Mouse (Mus musculus) ES-E14 (cell line): ENCODE measurements around the gene Alg9. TPM values are rescaled to one million over a fixed set of nuclear protein-coding genes. Genes with fewer than 3 reads are reported as not detected.

ENCODE experiments used
- DNase-seq: peaks from one replicate; pipeline ENCODE4 v3.0.0-alpha.2; 2013; ENCODE audit warnings: low read depth, low spot score
- H3K27ac ChIP-seq: 2 replicates; pipeline ENCODE4 v1.5.1; 2012; ENCODE audit warnings: low read depth, mild to moderate bottlenecking, low read length, moderate library complexity, mixed read lengths; ENCODE audit not compliant: poor library complexity, insufficient read depth, severe bottlenecking
- H3K36me3 ChIP-seq: 2 replicates; pipeline ENCODE4 v1.6.1; 2012; ENCODE audit warnings: mild to moderate bottlenecking, low read length, moderate library complexity, mixed read lengths; ENCODE audit not compliant: control insufficient read depth, poor library complexity, insufficient read depth, severe bottlenecking
- H3K4me1 ChIP-seq, 2 experiments: fragments of 150-350 bp in 1 of 2; sonication (generic) in 1 of 2; 2 replicates each; pipeline ENCODE4 v1.6.1; 2012; ENCODE audit warnings: low read length in 2 of 2, mild to moderate bottlenecking in 1 of 2, mixed read lengths in 1 of 2; ENCODE audit not compliant: control insufficient read depth in 2 of 2, insufficient read depth in 2 of 2, poor library complexity in 1 of 2
- H3K4me3 ChIP-seq, 2 experiments: fragments of 150-350 bp in 1 of 2; sonication (generic) in 1 of 2; 2 replicates each; pipeline ENCODE4 v1.5.1; 2012; ENCODE audit warnings: low read length in 2 of 2, low read depth in 1 of 2, mild to moderate bottlenecking in 1 of 2, mixed read lengths in 1 of 2; ENCODE audit not compliant: insufficient read depth in 1 of 2, poor library complexity in 1 of 2, severe bottlenecking in 1 of 2
- H3K9ac ChIP-seq: 2 replicates; pipeline ENCODE4 v1.6.1; 2012; ENCODE audit warnings: low read depth, mild to moderate bottlenecking, low read length, mixed read lengths; ENCODE audit not compliant: poor library complexity, insufficient read depth, severe bottlenecking
- H3K9me3 ChIP-seq: fragments of 150-350 bp; sonication (generic); 2 replicates; pipeline ENCODE4 v1.6.1; 2012; ENCODE audit warnings: low read depth, mild to moderate bottlenecking, low read length; ENCODE audit not compliant: control insufficient read depth, insufficient read depth
- CHD2 ChIP-seq: IDR thresholded peaks from 2 replicates; pipeline ENCODE4 v1.6.1; 2014; ENCODE audit warnings: mild to moderate bottlenecking, low read depth, low read length, inconsistent platforms
- HCFC1 ChIP-seq: IDR thresholded peaks from 2 replicates; pipeline ENCODE4 v1.6.1; 2012; ENCODE audit warnings: low read length, inconsistent platforms, borderline replicate concordance; ENCODE audit not compliant: insufficient read depth
- MAFK ChIP-seq: IDR thresholded peaks from 2 replicates; pipeline ENCODE4 v1.6.1; 2014; ENCODE audit warnings: mild to moderate bottlenecking, low read depth, low read length, inconsistent platforms; ENCODE audit not compliant: insufficient read depth
- ZC3H11A ChIP-seq: IDR thresholded peaks from 2 replicates; pipeline ENCODE4 v1.6.1; 2012; ENCODE audit warnings: low read depth, mild to moderate bottlenecking, inconsistent platforms, low read length, borderline replicate concordance
- ZNF384 ChIP-seq: IDR thresholded peaks from 2 replicates; pipeline ENCODE4 v1.6.1; 2012; ENCODE audit warnings: low read depth, low read length, inconsistent platforms
- in situ Hi-C, 2 experiments: fragments of 600-800 bp; cut with MboI; formaldehyde crosslinking; loops; one replicate each; pipeline ENCODE4 v1.15.1; 2025; ENCODE audit warnings: low sequenced_read_pairs in 2 of 2, inconsistent platforms in 1 of 2; ENCODE audit not compliant: unreplicated experiment in 2 of 2
- total RNA-seq: library from RNA; depleted of rRNA; stranded (reverse); fragments of 300-350 nt; gene quantifications from 2 replicates; pipeline ENCODE4 v1.2.3, GENCODE M21; 2012; rRNA removed

Alg9 gene
- total RNA-seq: 30.8 and 49.1 TPM in 2 replicates

DNA sequence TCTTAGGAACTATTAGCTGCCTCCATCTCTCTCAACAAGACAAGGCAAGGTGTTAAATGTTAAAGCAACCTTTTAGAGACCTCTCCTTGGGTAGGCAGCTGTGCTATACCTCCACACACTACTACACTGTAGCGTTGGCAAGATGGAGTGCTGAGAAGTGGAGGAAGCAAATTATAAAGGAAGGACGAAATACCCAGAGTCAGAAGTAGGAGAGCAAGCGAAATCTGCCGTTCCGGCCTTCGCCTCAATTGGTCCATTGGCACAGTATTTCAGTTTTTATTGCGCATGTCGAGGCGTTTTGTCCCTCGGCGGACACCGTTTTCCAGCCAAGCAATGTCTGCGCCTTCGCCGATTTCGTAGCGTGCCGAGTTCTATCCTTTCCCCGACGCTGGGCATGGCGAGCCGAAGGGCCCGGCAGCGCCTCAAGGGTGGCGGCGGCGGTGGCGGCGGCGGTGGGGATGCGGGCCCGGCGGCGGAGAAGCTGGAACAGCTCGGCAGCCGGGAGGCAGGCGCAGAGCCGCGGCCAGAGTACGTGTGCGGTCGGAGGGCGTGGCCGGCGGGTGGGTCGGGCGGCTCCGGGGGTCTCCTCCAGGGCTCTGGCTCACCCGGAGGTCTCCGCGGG lies at the start of gene Alg9, which contains the start of gene 1110032A03Rik:
Gene Alg9, plus strand, starts transcription at position 29 of the 622 bp plus-strand sequence.
Gene 1110032A03Rik, minus strand, starts transcription at position 530 of the 622 bp plus-strand sequence.
- DNase-seq: no peak
- Histone ChIP-seq H3K9me3 (no peaks in the 10 kb centered on the region), H3K27ac (no peak within 1 kb of the TSS), H3K36me3 (peaks cover 4% of the 10 kb centered on the region; the same call in 1 of the 2 replicates), H3K9ac (peak within 1 kb of the TSS; percentile 88), H3K4me1 (0 out of 4 replicates have a peak, but pooled peaks cover 0 to 2% of the 10 kb centered on the region in 2 experiments), H3K4me3 (peak within 1 kb of the TSS; percentile 82 to 87)
- TF ChIP-seq CHD2 (no peak), MAFK (no peak), ZC3H11A (no peak), HCFC1 (no peak), ZNF384 (no peak)
- in situ Hi-C loops: no loop called here

DNA sequence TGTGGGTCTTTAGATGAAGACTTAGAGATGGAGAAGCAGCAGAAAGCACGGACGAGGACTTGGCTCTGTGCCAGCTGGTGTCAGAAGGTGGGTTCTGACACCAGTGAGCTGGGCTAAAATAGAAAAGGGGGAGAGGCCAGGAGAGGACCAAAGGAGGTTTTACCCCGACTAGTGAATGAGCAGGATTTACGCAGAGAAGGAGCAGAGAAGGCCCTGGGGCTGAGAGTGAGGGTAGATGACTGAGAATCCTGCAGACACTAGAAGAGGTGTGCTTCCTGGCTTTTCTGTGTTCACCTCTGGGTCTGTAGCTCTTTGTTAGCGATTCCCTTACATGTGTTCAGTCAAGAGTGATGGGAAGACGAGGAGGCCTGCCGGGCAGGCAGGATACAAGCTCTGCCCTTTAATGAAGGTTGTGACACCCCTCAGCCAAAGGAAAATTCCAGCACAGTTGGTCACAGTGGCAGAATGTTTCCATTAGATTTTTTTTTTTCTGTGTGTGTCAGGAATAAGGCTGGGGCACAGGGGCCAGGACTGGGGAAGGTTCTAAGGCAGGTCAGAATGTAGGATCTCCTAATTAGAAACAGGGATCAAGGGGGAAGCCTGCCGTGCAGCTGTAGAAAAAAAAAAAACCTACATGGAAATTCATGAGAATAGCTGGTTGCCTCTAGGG lies 48.8 kb upstream of the Alg9 start:
- no peak for DNase-seq
- no peaks in the 10 kb centered on the region for H3K36me3 ChIP-seq
- TF ChIP-seq MAFK (no peak), HCFC1 (no peak), CHD2 (no peak)
- no peak overlapping the region; the same call in 1 of the 2 replicates for H3K27ac ChIP-seq
- no peaks in the 10 kb centered on the region for H3K9me3 ChIP-seq
- H3K4me3 ChIP-seq: no peak overlapping the region
- H3K9ac ChIP-seq: no peak overlapping the region
- H3K4me1 ChIP-seq: peaks cover 2 to 15% of the 10 kb centered on the region in 2 experiments; a peak in 3 of 4 replicates
- in situ Hi-C loops: no loop called here

DNA sequence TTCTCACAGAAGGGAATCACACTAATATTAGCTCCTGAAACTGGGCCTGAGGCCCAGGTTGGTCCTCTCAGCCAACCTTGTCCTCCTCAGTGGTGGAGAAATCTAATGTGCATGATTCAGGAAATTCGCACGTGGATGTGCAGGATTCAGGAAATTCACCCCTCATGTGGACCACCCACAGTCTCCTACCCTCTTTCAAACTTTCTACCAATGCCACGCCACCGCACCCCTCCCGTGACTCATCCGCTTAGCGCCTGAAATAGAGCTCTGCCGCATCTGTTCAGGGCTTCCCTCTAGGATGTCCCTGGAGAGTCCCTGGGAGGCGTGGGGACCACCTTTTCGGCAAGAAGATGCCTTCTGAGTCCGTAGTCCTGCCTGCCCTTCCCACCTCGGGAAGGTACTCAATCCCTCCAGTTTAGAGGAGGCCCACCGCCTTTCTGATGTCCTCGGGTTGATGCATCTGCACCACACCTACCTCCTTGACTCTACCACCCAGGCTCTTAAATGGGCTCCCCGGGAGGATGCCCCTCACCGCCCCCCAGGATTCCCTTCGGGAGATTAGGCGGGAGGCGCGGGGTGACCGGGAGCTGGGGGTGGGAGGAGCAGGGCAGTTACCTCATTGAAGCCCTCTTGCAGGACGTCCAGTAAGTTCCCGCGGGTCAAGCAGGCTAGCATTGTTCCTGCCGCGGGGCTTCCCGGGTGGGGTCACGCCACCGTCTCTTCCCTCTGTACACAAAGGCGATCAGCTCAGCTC lies 47.5 kb upstream of the Alg9 start:
- H3K36me3 ChIP-seq: no peaks in the 10 kb centered on the region
- H3K4me1 ChIP-seq: peaks cover 0 to 12% of the 10 kb centered on the region in 2 experiments; a peak in 3 of 4 replicates
- TF ChIP-seq CHD2 (no peak), ZNF384 (no peak), MAFK (no peak), HCFC1 (no peak), ZC3H11A (no peak)
- no peaks in the 10 kb centered on the region for H3K9me3 ChIP-seq
- H3K4me3 ChIP-seq: peak overlapping the region; percentile 60 to 78
- H3K9ac ChIP-seq: peak overlapping the region; percentile 73
- peak overlapping the region; percentile 48 for H3K27ac ChIP-seq
- DNase-seq: no peak
- in situ Hi-C loops: no loop called here

DNA sequence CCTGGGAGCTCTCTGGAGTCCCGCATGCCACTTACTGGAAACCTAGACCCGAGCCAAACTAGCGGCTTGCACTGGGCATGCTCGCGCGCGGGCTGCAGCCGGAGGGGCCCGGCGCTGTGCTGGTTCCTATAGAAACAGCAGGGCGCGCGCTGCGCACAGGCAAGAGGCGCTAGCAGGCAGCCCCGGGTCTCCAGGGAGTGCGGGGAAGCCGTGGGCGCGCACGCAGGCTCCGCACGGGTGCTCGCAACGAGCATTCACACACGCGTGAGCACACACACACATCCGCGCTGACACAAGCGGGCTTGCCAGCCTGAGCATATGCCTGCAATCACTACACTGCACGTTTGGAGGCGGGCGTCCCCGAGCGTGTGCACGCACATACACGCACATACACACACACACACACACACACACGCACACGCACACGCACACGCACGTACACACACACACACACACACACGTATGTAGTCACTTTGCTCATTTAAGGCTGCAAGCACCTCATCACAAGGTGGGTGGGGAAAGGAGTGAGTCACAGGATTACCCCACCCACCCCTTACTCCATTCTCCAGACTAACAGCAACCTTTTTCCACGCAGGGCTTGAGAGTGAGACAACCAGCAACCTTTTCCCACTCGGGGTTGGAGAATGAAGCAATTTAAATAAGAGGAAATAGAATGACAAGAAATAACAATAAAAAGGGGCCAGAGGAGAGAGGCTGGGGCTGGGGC lies 46.7 kb upstream of the Alg9 start:
- H3K4me3 ChIP-seq: peak overlapping the region; percentile 60 to 78
- peak overlapping the region; percentile 48; the same call in 1 of the 2 replicates for H3K27ac ChIP-seq
- in situ Hi-C loops: no loop called here
- peak overlapping the region; percentile 73 for H3K9ac ChIP-seq
- DNase-seq: peak; percentile 65
- peaks cover 0 to 15% of the 10 kb centered on the region in 2 experiments; a peak in 3 of 4 replicates for H3K4me1 ChIP-seq
- no peaks in the 10 kb centered on the region for H3K9me3 ChIP-seq
- no peaks in the 10 kb centered on the region for H3K36me3 ChIP-seq
- TF ChIP-seq ZNF384 (no peak), CHD2 (no peak), MAFK (no peak), HCFC1 (no peak), ZC3H11A (no peak)
